20 mouse cellular contexts compared by ENCODE assay signal in the genomic region with DNA sequence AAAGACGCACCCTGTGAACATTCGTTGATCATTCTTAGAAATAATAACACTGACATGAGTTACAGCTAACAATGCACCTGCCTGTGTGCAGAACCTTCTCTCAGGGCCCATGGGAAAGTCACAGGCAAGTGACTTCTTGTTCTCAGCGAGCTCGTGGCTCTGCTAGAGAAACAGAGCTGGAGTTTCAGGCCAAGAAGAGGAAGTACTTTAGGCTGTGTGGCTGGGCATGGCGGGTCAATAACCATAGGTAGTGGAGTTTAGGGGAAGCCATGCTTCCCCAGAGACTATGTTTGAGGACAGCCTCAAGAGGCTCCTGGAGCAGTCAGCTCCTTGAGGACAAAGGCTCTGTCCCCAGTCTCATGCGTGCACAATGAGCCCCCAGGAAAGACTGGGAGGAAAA.
DNase-seq lines count a peak whose midpoint lies in the region; ATAC-seq and TF ChIP-seq lines count a peak whose summit lies in the region.
"Had no signal": no experiment of that assay in that cellular context is flagged by ENCODE, and none has a peak within 500 bp of the region (broad histone marks: within the 10 kb centered on the region; RNA-seq: fewer than 3 reads in every experiment).

No protein-coding gene starts in this region.

- H3K4me2 ChIP-seq in hindbrain, postnatal 0 days (ENCODE audit: low read depth, low read length) = no peak overlapping the region
- H3K4me2 ChIP-seq: forebrain, embryonic 15.5 days; heart, embryonic 13.5 days; hindbrain, embryonic 12.5 days; intestine, embryonic 15.5 days had no signal

- H3K36me3 ChIP-seq in MEL (ENCODE audit: control insufficient read depth in 1 of 2, insufficient read depth in 2 of 2, low read length in 2 of 2) = no peaks in the 10 kb centered on the region
- no peaks in the 10 kb centered on the region for H3K36me3 ChIP-seq in hindbrain, postnatal 0 days (ENCODE audit: insufficient read depth, low read length)
- H3K36me3 ChIP-seq: forebrain, embryonic 15.5 days; heart, embryonic 13.5 days; hindbrain, embryonic 12.5 days; intestine, embryonic 15.5 days had no signal

- DNase-seq in gastrocnemius, adult 2 months = no peak
- no peak for DNase-seq in gastrocnemius, adult 8-10 months (ENCODE audit: low spot score in 2 of 2)
- peak; percentile 25 for DNase-seq in MEL (ENCODE audit: low read depth, low spot score)
- no peak for DNase-seq in hindbrain, postnatal 0 days (ENCODE audit: low spot score)
- no peak for DNase-seq in urinary bladder, adult 2 months (ENCODE audit: low spot score)
- DNase-seq in left cerebral cortex, postnatal 10 days (ENCODE audit: extremely low spot score in 1 of 2, low spot score in 2 of 2) = no peak
- DNase-seq: adrenal gland, postnatal 10 days; cerebellum, adult 18-20 months; cerebellum, adult 9-11 months; cerebellum, postnatal 36 days; gastrocnemius, postnatal 14 days; heart, postnatal 36 days had no signal

- TF ChIP-seq EP300 in MEL (IDR thresholded peaks at IDR 0.05; ENCODE audit: low read depth in 1 of 2, low read length in 2 of 2) = no peak

- ATAC-seq in common myeloid progenitor, adult 5-6 weeks (replicated peaks; ENCODE audit: low read depth, poor library complexity, severe bottlenecking) = peak; percentile 65
- ATAC-seq in megakaryocyte progenitor cell, adult 5-6 weeks (replicated peaks; ENCODE audit: poor library complexity) = peak; percentile 74
- ATAC-seq in hindbrain, postnatal 0 days = no peak
- ATAC-seq: forebrain, embryonic 15.5 days; hindbrain, embryonic 16.5 days; intestine, embryonic 15.5 days had no signal

- no peaks in the 10 kb centered on the region for H3K9me3 ChIP-seq in MEL (replicated peaks; ENCODE audit: insufficient read depth, low read length)
- H3K9me3 ChIP-seq in hindbrain, postnatal 0 days (ENCODE audit: low read length) = no peaks in the 10 kb centered on the region
- H3K9me3 ChIP-seq: forebrain, embryonic 15.5 days; hindbrain, embryonic 12.5 days; intestine, embryonic 15.5 days had no signal

- WGBS in hindbrain, postnatal 0 days = 79% methylated on average over 6 of the region's 6 CpGs

- H3K4me1 ChIP-seq in MEL (ENCODE audit: control insufficient read depth in 1 of 2, insufficient read depth in 2 of 2, low read length in 2 of 2) = no peaks in the 10 kb centered on the region
- H3K4me1 ChIP-seq in hindbrain, postnatal 0 days (ENCODE audit: insufficient read depth, low read length) = peaks cover 4% of the 10 kb centered on the region; the same call in 1 of the 2 replicates

- TF ChIP-seq POLR2A in MEL (IDR thresholded peaks at IDR 0.05; ENCODE audit: control insufficient read depth in 1 of 2, insufficient read depth in 1 of 2, low read depth in 1 of 2, low read length in 2 of 2, poor library complexity in 1 of 2) = no peak

- H3K27ac ChIP-seq in gastrocnemius, adult 2 months = peak overlapping the region; percentile 41; the same call in 1 of the 2 replicates
- no peak overlapping the region for H3K27ac ChIP-seq in MEL (ENCODE audit: control insufficient read depth, low read depth, low read length)
- no peak overlapping the region for H3K27ac ChIP-seq in hindbrain, postnatal 0 days
- H3K27ac ChIP-seq: forebrain, embryonic 15.5 days; heart, embryonic 13.5 days; hindbrain, embryonic 12.5 days; intestine, embryonic 15.5 days had no signal

- no peaks in the 10 kb centered on the region for H3K27me3 ChIP-seq in MEL (ENCODE audit: control insufficient read depth in 1 of 2, insufficient read depth in 2 of 2, low read length in 2 of 2)
- H3K27me3 ChIP-seq in hindbrain, postnatal 0 days (ENCODE audit: insufficient read depth, low read length) = peaks cover 18% of the 10 kb centered on the region; the same call in 1 of the 2 replicates
- H3K27me3 ChIP-seq: CH12.LX had no signal

- no peak overlapping the region for H3K4me3 ChIP-seq in gastrocnemius, adult 2 months
- no peak overlapping the region for H3K4me3 ChIP-seq in MEL (ENCODE audit: control insufficient read depth in 1 of 2, insufficient read depth in 1 of 2, low read depth in 2 of 2, low read length in 2 of 2)
- no peak overlapping the region for H3K4me3 ChIP-seq in hindbrain, postnatal 0 days (ENCODE audit: low read length)
- H3K4me3 ChIP-seq: forebrain, embryonic 15.5 days; heart, embryonic 13.5 days; hindbrain, embryonic 12.5 days; intestine, embryonic 15.5 days had no signal

- no peak for TF ChIP-seq RAD21 in MEL (IDR thresholded peaks at IDR 0.05; ENCODE audit: low read depth, low read length)

- TF ChIP-seq CTCF in gastrocnemius, adult 2 months (IDR thresholded peaks at IDR 0.05) = no peak
- no peak for TF ChIP-seq CTCF in MEL (IDR thresholded peaks at IDR 0.05 in 2 of 3, conservative IDR thresholded peaks at IDR 0.05 in 1 of 3; ENCODE audit: control insufficient read depth in 1 of 3, insufficient read depth in 1 of 3, low read depth in 2 of 3, low read length in 3 of 3, poor library complexity in 1 of 3, severe bottlenecking in 1 of 3)
- TF ChIP-seq CTCF in hindbrain, postnatal 0 days (IDR thresholded peaks at IDR 0.05; ENCODE audit: low read depth) = no peak

- no peak overlapping the region for H3K9ac ChIP-seq in MEL (ENCODE audit: control insufficient read depth, low read depth, low read length, poor library complexity, severe bottlenecking)
- no peak overlapping the region for H3K9ac ChIP-seq in hindbrain, postnatal 0 days (replicated peaks; ENCODE audit: low read length)
- H3K9ac ChIP-seq: forebrain, embryonic 15.5 days; heart, embryonic 13.5 days; hindbrain, embryonic 12.5 days; intestine, embryonic 15.5 days had no signal

- intact Hi-C loops in gastrocnemius, adult 2 months (cut with DNase I) = no loop called here
- intact Hi-C loops in left cerebral cortex, postnatal 10 days (cut with DNase I) = no loop called here

- H3K79me2 ChIP-seq in MEL (ENCODE audit: control insufficient read depth, insufficient read depth, low read length, poor library complexity) = no peaks in the 10 kb centered on the region

TF ChIP-seq in MEL, 35 proteins besides CTCF, POLR2A, EP300 and RAD21:
- TF ChIP-seq E2F4 (IDR thresholded peaks at IDR 0.05; ENCODE audit: borderline replicate concordance, low read depth, low read length) (no peak), MAFK (IDR thresholded peaks at IDR 0.05; ENCODE audit: borderline replicate concordance, low read depth, low read length) (no peak), MAX (IDR thresholded peaks at IDR 0.05; ENCODE audit: low read length) (no peak), MYC (IDR thresholded peaks at IDR 0.05; ENCODE audit: low read depth, low read length) (no peak), NELFE (IDR thresholded peaks at IDR 0.05; ENCODE audit: low read depth, low read length) (no peak), ZKSCAN1 (IDR thresholded peaks at IDR 0.05; ENCODE audit: low read depth, low read length) (no peak), KAT2A (conservative IDR thresholded peaks at IDR 0.05; ENCODE audit: low read depth, low read length) (no peak), ELF1 (IDR thresholded peaks at IDR 0.05; ENCODE audit: low read depth, low read length) (no peak), ZMIZ1 (IDR thresholded peaks at IDR 0.05; ENCODE audit: low read depth, low read length) (no peak), UBTF (IDR thresholded peaks at IDR 0.05; ENCODE audit: borderline replicate concordance, insufficient read depth, low read depth, low read length) (no peak), JUND (IDR thresholded peaks at IDR 0.05; ENCODE audit: low read depth, low read length) (no peak), USF2 (IDR thresholded peaks at IDR 0.05; ENCODE audit: borderline replicate concordance in 1 of 2, insufficient read depth in 1 of 2, low read depth in 1 of 2, low read length in 2 of 2) (no peak), TCF12 (IDR thresholded peaks at IDR 0.05; ENCODE audit: low read depth, low read length) (no peak)
